Mouse (Mus musculus): Measurements from ENCODE around the gene Igll1. TPM values are rescaled to one million over a fixed set of nuclear protein-coding genes. Genes with fewer than 3 reads are reported as not detected.
"Not testable (repeated sequence)": the region's sequence is repeated elsewhere in the genome, so short reads cannot be mapped to it uniquely, and the experiment has no call there.

Gene Igll1
- polyA plus RNA-seq, 1 experiment from 2014 or later, result not detected

DNA sequence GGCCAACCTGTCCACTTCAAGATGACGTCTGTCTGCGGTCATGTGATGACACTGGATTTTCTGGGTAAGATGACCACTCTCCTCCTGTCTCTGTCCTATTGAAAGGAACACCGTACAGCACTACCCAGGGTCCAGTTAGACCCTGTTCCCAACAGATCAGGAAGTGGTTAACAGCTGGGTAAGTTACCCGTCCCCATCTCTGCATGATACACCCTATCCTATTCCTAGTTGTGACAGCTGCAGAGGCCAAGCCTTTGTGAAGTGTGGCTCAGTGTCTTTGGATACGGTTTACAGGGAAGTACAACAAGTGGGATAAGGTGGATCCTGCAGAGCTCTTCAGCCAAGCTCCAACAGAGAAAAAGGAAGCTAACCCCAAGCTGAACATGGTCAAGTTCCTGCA, 15.2 kb upstream of the Igll1 start:
- H3K4me2 ChIP-seq, result no peak overlapping the region
- no peak for ATAC-seq (ENCODE audit: insufficient number of reproducible peaks, insufficient read depth, low FRiP score, low TSS enrichment, low read depth)
- 87% methylated on average over 5 of the region's 5 CpGs for WGBS

DNA sequence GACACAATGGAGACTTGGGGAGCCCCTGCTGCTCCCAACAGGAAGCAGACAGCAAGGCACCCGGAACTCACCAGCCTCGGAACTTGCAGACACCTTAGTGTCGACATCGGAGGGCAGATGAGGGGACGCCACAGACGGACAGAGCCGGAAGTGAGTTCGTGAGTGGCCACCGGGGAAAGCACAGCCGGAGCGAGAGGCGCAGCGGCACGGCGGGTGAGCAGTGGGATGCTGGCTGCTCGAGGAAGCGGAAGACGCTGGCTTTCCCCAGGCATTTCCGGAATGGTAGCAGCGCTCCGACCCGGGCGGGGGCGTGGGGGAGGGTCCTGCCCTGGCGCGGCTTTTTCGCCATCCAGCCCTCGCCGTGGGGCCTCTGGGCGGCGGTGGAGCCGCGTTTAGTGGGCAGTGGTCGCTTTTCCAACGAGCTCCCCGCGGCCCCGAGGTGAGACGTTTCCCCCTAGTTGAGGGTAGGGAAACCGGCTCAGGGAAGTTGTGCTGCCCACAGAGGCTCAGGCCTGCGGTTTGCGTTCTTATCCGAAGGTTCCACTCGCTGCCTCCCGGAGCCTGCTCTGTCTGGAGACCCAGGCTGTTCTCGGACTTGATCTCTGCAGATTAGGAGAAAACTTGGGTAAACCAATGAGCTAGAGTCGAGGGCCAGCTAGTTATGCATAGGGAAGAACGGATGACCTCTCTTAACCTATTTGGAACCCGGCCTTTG, 7.0 kb upstream of the Igll1 start, which contains the start of the genes Top3b and Vpreb1:
Top3b (plus strand) TSS at position 120 of the 715 bp plus-strand sequence.
Vpreb1 (minus strand) TSS at position 227 of the 715 bp plus-strand sequence.
- ATAC-seq (ENCODE audit: insufficient number of reproducible peaks, insufficient read depth, low FRiP score, low TSS enrichment, low read depth), result peak; percentile 93
- peaks cover 9% of the 10 kb centered on the region for H3K4me1 ChIP-seq
- peak within 1 kb of the TSS; percentile 76 for H3K4me3 ChIP-seq
- H3K9me3 ChIP-seq, result 0 out of 2 replicates have a peak, but pooled peaks cover under 1% of the 10 kb centered on the region
- H3K36me3 ChIP-seq, result peaks cover 12% of the 10 kb centered on the region
- WGBS, result under 1% methylated on average over 49 of the region's 49 CpGs
- H3K4me2 ChIP-seq, result peak within 1 kb of the TSS; percentile 65
- H3K9ac ChIP-seq, result peak within 1 kb of the TSS; percentile 92
- H3K27me3 ChIP-seq, result no peaks in the 10 kb centered on the region
- peak within 1 kb of the TSS; percentile 94 for H3K27ac ChIP-seq

More for the DNA sequence above, 15.2 kb upstream of the Igll1 start:
- Histone ChIP-seq H3K27me3 (no peaks in the 10 kb centered on the region), H3K9ac (no peak overlapping the region), H3K4me1 (no peaks in the 10 kb centered on the region), H3K36me3 (peaks cover 88% of the 10 kb centered on the region), H3K9me3 (0 out of 2 replicates have a peak, but pooled peaks cover 9% of the 10 kb centered on the region), H3K4me3 (no peak overlapping the region), H3K27ac (no peak overlapping the region)

DNA sequence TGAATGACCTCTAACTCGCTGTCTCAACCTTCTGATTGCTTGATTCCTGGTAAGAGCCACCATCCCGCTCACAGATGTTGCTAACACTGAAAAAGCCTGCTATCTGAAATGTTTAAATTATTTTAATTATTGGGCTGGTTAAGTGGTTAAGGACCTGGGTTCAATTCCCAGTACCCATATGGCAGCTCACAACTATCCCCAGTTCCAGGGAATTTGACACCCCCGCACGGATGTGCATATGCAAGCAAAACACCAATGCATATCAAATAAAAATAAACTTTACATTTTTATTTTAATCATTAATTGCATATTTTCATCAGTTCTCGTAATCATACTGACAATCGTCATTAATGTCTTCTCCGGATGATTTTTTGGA, 6.4 kb upstream of the Igll1 start:
- H3K27me3 ChIP-seq, result no peaks in the 10 kb centered on the region
- peak overlapping the region; percentile 92 for H3K9ac ChIP-seq
- 35% methylated on average over 7 of the region's 7 CpGs for WGBS
- peaks cover 9% of the 10 kb centered on the region for H3K36me3 ChIP-seq
- H3K4me3 ChIP-seq, result peak overlapping the region; percentile 76
- peaks cover 9% of the 10 kb centered on the region for H3K4me1 ChIP-seq
- peak; percentile 1; the same call in 1 of the 2 replicates for ATAC-seq (ENCODE audit: insufficient number of reproducible peaks, insufficient read depth, low FRiP score, low TSS enrichment, low read depth)
- H3K4me2 ChIP-seq, result peak overlapping the region; percentile 65
- peak overlapping the region; percentile 94 for H3K27ac ChIP-seq
- no peaks in the 10 kb centered on the region for H3K9me3 ChIP-seq

DNA sequence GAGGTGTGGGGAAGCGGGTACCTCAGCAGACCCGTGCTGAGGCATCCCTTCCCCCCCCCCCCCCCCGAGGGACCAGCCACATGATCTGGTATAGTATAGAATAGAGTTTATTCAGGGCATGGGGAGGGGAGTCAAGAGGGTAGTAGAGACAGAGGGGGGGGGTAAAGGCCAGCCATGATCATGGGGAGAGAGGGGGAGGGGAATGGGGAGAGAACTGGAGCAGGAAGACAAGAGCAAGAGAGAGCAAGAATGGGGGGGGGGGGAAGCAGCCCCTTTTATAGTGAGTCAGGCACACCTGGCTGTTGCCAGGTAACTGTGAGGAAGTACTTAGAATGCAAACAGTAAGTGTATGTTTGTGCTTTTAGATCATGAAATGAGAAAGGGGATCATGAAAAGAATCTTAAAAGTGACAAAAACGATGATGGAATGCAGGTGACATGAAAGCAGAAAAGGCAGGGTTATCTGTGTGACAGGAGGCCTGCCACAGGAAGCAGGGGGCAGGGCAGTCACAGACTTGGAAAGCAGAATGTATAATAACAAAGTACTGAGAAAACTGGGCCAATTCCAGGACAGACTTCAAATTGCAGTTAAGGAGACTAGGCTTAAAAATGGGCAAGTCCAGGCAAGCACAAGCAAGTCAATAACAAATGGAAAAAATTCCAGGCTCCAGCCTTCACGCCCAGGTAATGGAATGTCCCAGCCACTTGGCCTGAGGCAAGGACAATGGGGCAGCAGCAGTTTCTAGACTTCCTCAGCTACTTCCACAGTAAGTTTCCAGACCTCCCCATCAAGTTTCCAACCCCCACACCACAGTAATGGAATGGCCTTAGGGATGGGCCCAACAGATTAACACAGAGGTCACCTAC, 2.1 kb upstream of the Igll1 start:
- H3K4me1 ChIP-seq, result no peaks in the 10 kb centered on the region
- no peaks in the 10 kb centered on the region for H3K36me3 ChIP-seq
- no peak overlapping the region for H3K27ac ChIP-seq
- WGBS, result 40% methylated on average over 5 of the region's 5 CpGs
- no peak overlapping the region for H3K4me2 ChIP-seq
- 0 out of 2 replicates have a peak, but pooled peaks have one; percentile 4 for ATAC-seq (ENCODE audit: insufficient number of reproducible peaks, insufficient read depth, low FRiP score, low TSS enrichment, low read depth)
- H3K4me3 ChIP-seq, result no peak overlapping the region
- no peaks in the 10 kb centered on the region for H3K9me3 ChIP-seq
- H3K9ac ChIP-seq, result no peak overlapping the region
- H3K27me3 ChIP-seq, result no peaks in the 10 kb centered on the region

DNA sequence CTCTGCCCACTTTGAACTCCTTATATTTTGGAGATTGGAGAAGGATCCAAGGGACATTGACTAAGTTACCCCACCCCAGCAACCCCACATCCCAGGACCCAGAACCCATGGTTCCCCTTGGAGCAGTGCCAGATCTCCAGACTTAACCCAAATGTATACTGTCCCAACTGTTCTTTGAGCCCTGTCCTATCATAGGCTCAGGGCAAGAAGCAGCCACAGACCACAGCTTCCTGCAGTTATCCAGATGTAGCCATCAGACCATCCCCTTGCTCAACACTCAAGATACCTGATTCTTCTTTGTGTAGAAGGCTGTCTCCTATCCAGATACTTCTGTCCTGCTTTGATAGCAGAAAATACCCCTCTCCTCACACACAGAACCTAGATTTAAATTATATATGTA, 1.4 kb upstream of the Igll1 start:
- no peak overlapping the region for H3K9ac ChIP-seq
- no peak overlapping the region for H3K4me3 ChIP-seq
- no peak overlapping the region for H3K4me2 ChIP-seq
- no peaks in the 10 kb centered on the region for H3K9me3 ChIP-seq
- no peaks in the 10 kb centered on the region for H3K36me3 ChIP-seq
- ATAC-seq (ENCODE audit: insufficient number of reproducible peaks, insufficient read depth, low FRiP score, low TSS enrichment, low read depth), result no peak
- peak overlapping the region; percentile 22; the same call in 1 of the 2 replicates for H3K27ac ChIP-seq
- H3K27me3 ChIP-seq, result no peaks in the 10 kb centered on the region
- no peaks in the 10 kb centered on the region for H3K4me1 ChIP-seq

DNA sequence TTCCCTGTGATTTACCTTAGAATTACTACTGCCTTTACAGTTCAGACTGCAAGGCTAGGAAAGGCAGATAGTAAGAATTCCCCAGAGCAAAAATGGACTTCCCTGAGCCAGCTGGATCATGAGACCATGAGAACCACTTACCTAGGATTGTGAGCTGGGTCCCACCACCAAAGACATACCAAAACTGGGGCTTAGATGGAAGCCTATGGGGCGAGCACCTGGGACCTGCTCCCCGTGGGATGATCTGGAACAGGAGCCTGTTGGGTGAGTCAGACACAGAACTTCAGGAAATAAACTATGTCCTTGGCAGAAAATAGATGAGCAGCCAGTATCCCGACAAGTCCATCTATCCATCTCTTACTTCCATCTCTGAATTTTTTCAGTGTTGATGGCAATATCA, 1.5 kb downstream of the Igll1 start:
- 82% methylated on average over 3 of the region's 3 CpGs for WGBS

DNA sequence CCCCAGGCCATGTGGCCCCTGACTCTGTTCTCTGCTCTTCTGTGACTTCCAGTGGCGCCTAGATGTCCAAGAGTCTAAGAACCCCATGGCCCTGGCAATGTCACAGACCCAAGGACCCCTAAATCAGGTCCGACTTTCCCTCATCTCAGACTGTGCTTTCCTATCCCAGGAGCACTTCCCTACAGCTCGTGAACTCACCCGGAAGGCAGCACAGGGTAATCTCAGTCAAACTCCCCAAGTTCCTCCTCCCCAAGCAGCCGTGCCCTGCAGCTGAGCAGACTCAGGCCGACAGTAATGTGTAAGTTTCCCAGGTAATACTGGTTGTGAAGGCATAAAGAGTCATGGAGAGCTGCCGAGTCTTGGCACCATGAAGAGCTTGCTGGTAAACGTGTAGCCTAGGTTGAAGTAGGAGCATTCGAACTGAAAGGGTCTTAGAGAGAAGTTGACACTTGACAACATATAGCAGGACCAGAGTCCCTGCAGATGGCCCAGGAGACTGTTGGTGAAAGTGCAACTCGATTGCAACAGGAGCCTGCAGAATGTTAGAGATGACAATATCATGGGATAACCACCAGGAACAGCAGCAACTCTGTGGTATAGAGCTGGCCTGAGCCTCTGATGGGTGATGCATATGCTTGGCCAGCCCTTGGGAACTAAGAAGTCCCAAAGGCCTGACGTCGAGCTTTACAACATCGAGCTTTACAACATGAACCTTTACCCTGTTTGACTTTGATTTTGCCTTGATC, 6.9 kb downstream of the Igll1 start:
- no peak for ATAC-seq (ENCODE audit: insufficient number of reproducible peaks, insufficient read depth, low FRiP score, low TSS enrichment, low read depth)
- Histone ChIP-seq H3K4me3 (no peak overlapping the region), H3K9me3 (no peaks in the 10 kb centered on the region), H3K4me1 (no peaks in the 10 kb centered on the region), H3K27me3 (no peaks in the 10 kb centered on the region), H3K4me2 (no peak overlapping the region), H3K9ac (no peak overlapping the region), H3K27ac (no peak overlapping the region), H3K36me3 (no peaks in the 10 kb centered on the region)
- 68% methylated on average over 13 of the region's 13 CpGs for WGBS

More for the DNA sequence above, 1.5 kb downstream of the Igll1 start:
- H3K4me3 ChIP-seq, result no peak overlapping the region
- H3K36me3 ChIP-seq, result no peaks in the 10 kb centered on the region
- H3K9me3 ChIP-seq, result no peaks in the 10 kb centered on the region
- H3K27me3 ChIP-seq, result no peaks in the 10 kb centered on the region
- H3K4me1 ChIP-seq, result no peaks in the 10 kb centered on the region
- H3K27ac ChIP-seq, result no peak overlapping the region
- no peak overlapping the region for H3K9ac ChIP-seq
- no peak overlapping the region for H3K4me2 ChIP-seq
- ATAC-seq (ENCODE audit: insufficient number of reproducible peaks, insufficient read depth, low FRiP score, low TSS enrichment, low read depth), result no peak

DNA sequence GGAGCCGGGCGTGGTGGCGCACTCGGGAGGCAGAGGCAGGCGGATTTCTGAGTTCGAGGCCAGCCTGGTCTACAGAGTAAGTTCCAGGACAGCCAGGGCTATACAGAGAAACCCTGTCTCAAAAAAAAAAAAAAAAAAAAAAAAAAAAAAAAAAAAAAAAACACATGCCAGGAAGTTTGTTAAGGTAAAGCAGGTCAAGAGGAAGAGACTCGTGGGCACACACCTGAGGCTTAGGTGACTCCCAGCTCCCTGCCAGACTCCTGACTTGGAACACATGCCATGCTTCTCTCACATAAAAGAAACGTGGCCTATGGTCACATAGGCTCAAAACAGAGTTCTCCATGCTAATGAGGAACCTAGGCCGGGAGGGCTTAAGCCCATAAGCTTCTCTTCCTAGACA, 7.7 kb downstream of the Igll1 start:
- not testable (repeated sequence) for H3K36me3 ChIP-seq; H3K27ac ChIP-seq; H3K9ac ChIP-seq; H3K9me3 ChIP-seq; H3K4me2 ChIP-seq; H3K27me3 ChIP-seq; ATAC-seq (ENCODE audit: insufficient number of reproducible peaks, insufficient read depth, low FRiP score, low TSS enrichment, low read depth); H3K4me1 ChIP-seq; H3K4me3 ChIP-seq
- 85% methylated on average over 9 of the region's 9 CpGs for WGBS

DNA sequence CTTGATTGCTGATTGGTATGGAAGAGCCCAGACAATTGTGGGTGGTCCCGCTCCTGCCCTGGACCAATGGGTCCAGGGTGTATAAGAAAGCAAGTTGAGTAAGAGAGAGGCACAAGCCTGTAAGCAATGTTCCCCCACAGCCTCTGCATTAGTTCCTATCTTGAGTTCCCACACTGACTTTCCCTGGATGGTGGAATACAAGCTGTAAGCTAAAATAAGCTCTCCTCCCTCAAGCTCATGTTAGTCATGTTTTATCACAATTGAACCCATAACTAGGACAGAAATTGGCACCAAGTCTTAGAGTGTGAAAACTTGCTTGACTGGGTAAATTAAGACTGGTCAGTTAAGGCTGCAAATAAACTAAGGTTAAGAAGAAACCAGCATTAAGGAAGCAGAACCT, 8.2 kb downstream of the Igll1 start:
- no peaks in the 10 kb centered on the region for H3K36me3 ChIP-seq
- no peak overlapping the region for H3K27ac ChIP-seq
- no peaks in the 10 kb centered on the region for H3K27me3 ChIP-seq
- ATAC-seq (ENCODE audit: insufficient number of reproducible peaks, insufficient read depth, low FRiP score, low TSS enrichment, low read depth), result no peak
- 87% methylated on average over 1 of the region's 1 CpGs for WGBS
- 0 out of 2 replicates have a peak, but pooled peaks cover 2% of the 10 kb centered on the region for H3K9me3 ChIP-seq
- H3K9ac ChIP-seq, result no peak overlapping the region
- no peak overlapping the region for H3K4me3 ChIP-seq
- H3K4me2 ChIP-seq, result no peak overlapping the region
- H3K4me1 ChIP-seq, result no peaks in the 10 kb centered on the region

DNA sequence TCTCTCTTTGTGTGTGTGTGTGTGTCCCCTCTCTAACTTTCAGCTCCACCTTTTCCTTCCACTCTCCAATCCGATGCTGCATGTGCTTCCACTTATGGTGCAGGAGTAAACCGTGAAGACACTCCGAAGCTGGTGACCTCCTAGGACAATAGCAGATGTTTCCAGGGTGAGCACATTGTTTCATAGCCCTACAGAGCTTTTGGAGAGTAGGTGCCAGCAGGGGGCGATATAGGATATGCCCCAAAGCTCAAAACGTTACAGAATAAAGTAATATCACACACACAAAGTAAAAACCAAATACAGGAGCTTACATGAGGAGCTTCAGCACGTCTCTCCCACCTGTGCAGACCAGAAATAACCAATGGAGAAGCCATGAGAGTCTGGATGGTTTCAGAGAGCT, 8.9 kb downstream of the Igll1 start:
- Histone ChIP-seq H3K4me3 (no peak overlapping the region), H3K27ac (no peak overlapping the region), H3K36me3 (no peaks in the 10 kb centered on the region), H3K9me3 (0 out of 2 replicates have a peak, but pooled peaks cover 2% of the 10 kb centered on the region), H3K27me3 (no peaks in the 10 kb centered on the region), H3K9ac (no peak overlapping the region), H3K4me1 (no peaks in the 10 kb centered on the region), H3K4me2 (no peak overlapping the region)
- 21% methylated on average over 6 of the region's 6 CpGs for WGBS
- no peak for ATAC-seq (ENCODE audit: insufficient number of reproducible peaks, insufficient read depth, low FRiP score, low TSS enrichment, low read depth)

DNA sequence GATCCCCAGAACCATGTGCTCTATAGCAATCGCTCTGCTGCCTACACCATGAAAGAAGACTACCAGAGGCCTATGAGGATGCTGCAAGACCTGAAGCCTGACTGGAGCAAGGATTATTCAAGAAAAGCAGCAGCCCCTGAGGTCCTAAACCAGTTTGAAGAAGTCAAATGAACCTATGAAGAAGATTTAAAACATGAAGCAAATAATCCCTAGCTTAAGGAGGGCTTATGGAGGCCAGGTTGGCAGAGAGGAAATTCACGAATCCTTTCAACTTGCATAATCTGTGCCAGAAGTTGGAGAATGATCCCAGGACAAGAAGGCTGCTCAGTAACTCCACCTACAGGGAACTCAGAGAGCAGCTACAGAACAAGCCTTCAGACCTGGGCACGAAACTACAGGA, 11.4 kb downstream of the Igll1 start:
- WGBS, result 84% methylated on average over 3 of the region's 3 CpGs
- Histone ChIP-seq H3K4me3 (no peak overlapping the region), H3K27me3 (no peaks in the 10 kb centered on the region), H3K27ac (no peak overlapping the region), H3K4me1 (no peaks in the 10 kb centered on the region), H3K4me2 (no peak overlapping the region), H3K36me3 (no peaks in the 10 kb centered on the region), H3K9ac (no peak overlapping the region), H3K9me3 (0 out of 2 replicates have a peak, but pooled peaks cover 2% of the 10 kb centered on the region)
- no peak for ATAC-seq (ENCODE audit: insufficient number of reproducible peaks, insufficient read depth, low FRiP score, low TSS enrichment, low read depth)
